Mouse (Mus musculus) thymus, postnatal 25 days (tissue): Measurements from ENCODE around the gene Faim2.

Source experiments
- DNase-seq: peaks from one replicate; pipeline ENCODE4 v3.0.0; 2022

Gene Faim2

GRCm38 (mm10) chr15:99527629-99528353 lies at the start of gene Faim2:
Gene Faim2 (minus strand): TSS chr15:99528165.
- DNase-seq, result no peak

DNA sequence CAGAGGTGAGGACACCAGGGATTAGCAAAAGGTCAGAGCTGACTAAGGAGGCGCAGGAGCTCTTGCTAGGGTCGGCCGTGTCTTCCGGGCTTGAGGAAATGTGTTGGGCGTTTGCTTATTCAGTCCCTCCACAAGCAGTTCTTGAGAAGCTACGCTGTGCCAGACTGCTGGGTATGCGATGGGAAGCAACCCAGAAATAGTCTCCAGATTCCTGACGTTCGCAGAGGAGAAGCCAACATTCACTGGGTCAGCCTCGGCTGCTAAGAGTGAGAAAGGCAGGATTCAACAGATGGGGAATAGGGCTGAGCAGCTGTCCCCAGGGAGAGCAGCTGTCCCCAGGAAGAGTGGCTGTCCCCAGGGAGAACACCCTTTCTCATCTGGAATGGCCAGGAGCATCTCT lies 41.2 kb upstream of the Faim2 start:
- no peak for DNase-seq

GRCm38 (mm10) chr15:99568682-99569081 lies 40.7 kb upstream of the Faim2 start:
- DNase-seq, result no peak

DNA sequence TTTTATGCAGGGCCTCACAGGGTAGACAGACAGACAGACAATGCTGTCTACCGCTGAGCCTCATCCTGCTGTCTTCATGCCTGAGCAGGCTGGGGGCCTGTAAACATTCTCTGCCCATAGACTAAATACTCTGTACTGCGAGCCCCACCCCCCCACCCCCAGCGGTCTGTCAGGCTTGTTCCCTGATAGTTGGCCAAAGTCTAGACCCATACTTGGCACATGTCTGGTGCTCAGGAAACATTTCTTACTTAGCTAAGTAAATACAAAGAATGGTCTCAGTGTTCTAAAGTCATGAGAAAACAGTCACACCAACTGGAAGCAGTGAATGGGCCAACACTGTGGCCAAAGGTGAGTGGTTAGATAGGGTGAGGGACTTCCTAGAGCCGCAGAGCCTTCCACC lies 39.4 kb upstream of the Faim2 start:
- DNase-seq, result no peak

DNA sequence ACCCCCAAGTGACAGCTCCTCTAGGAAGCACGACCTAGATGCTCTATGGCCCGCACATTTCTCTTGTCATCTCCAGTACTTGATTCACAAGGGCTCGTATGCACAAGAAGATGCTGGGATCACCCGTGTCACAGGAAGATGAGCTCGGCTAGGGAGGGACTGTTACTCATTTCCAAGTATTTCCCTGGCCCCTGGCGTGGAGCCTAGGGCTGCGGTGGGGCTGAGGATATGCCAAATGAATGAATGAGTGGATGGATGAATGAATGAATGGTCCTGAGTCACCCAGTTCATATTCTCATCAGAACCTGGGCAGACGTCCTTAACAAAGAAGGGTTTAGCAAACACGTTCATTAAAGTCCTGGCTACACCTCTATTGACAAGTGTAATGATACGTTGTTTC lies 32.3 kb upstream of the Faim2 start:
- DNase-seq, result no peak

GRCm38 (mm10) chr15:99558947-99559346 lies 31.0 kb upstream of the Faim2 start:
- DNase-seq, result no peak

DNA sequence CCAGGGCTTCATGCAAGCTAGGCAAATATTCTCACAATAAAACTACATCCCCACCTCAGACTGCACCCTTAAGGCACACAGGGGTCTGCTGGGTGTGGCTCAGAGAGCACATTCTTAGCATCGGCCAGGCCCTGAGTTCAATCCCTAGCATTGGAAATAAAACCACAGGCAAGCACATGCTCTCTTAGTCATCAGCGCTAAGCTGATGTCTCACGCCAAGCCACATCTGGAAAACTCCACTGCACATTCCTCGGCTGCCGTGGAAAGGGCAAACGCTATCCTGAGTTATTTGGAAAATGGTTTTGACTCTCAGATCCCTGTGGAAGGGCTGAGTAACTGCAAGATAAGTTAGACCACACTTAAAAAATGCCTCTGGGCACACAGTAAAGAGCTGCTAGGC lies 25.8 kb upstream of the Faim2 start:
- no peak for DNase-seq

DNA sequence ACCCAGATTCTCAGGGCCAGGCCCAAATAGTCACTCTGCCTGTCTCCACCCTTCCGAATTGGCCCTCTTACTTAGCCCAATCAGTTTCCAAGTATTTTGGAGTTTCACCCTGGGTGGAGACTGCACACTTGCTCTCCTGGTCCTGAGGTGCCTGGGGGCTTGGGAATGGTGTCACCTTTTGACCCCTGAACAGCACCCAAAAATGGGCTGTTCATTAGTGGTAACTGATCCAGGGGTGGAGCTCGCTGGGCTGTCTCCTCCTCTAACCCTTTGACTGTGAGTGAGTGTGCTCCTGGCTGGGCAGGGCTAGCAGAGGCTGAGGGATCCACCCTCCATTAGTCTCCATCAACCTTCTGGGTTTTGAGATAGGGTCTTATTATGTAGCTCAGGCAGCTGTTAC lies 21.9 kb upstream of the Faim2 start:
- no peak for DNase-seq

DNA sequence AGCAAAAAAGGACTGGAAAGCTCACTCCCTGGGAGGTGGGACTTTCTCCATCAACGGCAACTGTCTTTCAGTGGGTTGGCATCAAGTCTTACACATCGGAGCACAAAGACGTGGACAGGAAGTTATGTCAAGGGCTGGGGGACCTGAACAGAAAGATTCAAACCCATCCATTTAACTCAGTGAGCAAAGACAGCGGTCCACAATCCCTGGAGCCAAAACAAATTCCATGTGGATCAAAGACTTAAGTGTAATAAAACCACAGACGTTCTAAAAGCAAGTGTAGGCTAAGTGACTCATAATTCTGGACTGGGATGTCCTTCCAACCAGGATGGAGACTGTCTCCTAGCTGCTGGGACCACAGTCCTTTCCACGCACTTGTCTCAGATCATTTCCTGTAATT lies 19.8 kb upstream of the Faim2 start:
- DNase-seq, result no peak

DNA sequence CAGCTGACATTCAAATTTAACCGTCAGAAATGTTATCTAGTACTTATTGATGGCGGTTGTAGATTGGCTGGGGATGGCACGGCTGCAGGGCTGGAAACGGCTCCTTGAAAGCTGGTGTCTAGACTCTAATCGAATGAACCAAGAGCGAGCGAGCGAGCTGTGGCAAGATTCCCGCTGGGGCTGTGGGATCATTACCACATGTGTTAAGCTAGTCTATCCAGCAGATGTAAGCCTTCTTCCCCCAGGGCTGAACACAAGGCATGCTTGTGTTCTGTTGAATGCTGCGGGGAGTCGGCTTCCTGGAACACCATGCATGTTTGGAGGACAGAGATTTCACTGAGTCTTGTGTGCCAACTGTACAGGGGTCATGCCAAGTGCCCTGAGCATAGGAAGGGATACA lies 18.6 kb upstream of the Faim2 start:
- DNase-seq, result no peak

DNA sequence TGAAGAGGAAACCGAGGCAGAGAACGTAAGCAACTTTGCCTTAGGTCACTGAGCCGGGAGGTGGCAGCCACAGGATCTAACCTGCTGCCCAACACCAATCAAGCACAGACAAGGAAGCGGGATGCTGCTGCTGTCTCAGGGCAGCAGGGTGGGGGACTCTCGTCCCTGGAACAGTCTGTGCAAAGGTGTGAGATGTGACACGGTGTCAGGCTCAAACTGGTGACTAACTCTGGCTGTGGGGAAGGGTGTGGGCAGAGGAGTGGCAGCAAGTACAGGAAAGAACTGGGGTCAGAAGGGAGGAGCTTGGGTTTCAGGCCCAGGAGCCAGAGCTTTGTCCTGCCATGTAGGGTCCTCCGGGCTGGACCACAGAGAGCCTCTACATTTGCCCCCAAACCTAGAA lies 16.1 kb upstream of the Faim2 start:
- DNase-seq, result no peak

- no peak for DNase-seq
Observed at GRCm38 (mm10) chr15:99539891-99540290, 11.9 kb upstream of the Faim2 start.

DNA sequence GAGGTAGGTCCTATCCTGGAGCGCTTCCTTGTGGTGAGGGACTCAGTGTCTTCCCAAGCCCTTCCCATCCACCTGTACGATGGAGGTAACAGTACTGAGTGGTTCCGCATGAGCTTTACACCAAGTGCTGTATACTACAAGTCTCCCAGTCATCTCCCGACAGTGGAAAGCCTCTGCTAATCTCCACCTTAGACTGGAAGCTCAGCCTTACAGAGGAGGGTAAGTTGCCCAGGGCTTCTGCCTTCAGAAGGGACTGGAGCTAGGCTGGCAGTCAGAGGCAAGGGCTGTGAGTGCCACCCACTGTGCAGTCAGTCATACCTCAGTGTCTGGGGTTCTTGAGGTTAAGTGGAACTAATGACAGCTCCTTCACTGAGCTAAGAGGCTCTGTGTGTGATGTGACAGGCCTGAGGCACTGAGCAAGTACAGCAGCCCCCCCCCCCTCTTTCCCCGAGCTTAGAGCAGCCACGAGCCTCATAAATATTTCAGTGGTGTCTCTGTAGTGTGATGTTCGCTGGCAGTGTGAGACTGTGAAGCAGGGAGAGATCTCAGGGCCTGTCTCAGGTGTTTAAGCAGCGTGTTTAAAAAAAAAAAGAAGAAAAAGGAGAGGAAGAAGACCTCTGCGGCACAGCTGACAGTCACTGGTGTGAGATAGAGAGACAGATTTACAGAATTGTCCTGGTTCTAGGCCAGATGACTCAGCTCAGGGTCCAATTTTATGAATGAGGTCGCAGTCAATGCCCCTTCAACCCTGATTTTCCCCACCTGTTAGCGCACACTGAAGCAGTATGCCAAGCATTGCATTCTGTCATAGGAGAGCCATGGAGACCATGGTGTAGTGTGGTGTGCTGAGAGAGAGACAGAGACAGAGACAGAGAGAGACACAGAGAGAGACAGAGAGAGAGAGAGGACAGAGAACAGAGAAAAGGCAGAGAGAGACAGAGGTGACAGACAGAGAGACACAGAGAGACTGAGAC lies 9.2 kb upstream of the Faim2 start:
- DNase-seq, result no peak

GRCm38 (mm10) chr15:99532023-99532422 lies 4.1 kb upstream of the Faim2 start:
- DNase-seq, result no peak

- peak; percentile 32 for DNase-seq
Observed at GRCm38 (mm10) chr15:99531146-99531545, 3.2 kb upstream of the Faim2 start.

GRCm38 (mm10) chr15:99526681-99527080 lies 1.3 kb downstream of the Faim2 start:
- DNase-seq, result no peak

DNA sequence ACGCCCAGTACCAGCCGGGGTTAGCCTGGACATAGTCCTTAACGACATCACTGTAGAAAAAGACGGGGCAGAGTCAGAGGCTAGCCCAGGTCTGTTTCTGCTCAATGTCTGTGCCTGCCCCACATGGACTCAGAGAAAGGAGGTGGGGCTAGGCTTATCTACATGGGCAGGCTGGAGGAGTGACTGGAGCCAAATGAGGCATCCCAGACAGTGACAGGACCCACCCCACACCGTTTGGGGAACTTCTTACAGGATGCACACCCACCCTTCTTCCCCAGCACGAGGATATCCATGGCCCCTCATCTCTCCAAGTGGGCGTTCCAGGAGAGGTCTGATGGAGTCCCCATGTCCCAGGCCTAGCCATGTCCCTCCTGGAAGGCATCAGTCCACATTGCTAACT lies 7.7 kb downstream of the Faim2 start:
- no peak for DNase-seq

GRCm38 (mm10) chr15:99519626-99520025 lies 8.3 kb downstream of the Faim2 start:
- no peak for DNase-seq

- no peak for DNase-seq
Observed at GRCm38 (mm10) chr15:99517715-99518114, 10.2 kb downstream of the Faim2 start.

GRCm38 (mm10) chr15:99516715-99517114 lies 11.2 kb downstream of the Faim2 start:
- no peak for DNase-seq

GRCm38 (mm10) chr15:99511797-99512525 lies 16.0 kb downstream of the Faim2 start:
- no peak for DNase-seq

- no peak for DNase-seq
Observed at GRCm38 (mm10) chr15:99510621-99511020, 17.3 kb downstream of the Faim2 start.

DNA sequence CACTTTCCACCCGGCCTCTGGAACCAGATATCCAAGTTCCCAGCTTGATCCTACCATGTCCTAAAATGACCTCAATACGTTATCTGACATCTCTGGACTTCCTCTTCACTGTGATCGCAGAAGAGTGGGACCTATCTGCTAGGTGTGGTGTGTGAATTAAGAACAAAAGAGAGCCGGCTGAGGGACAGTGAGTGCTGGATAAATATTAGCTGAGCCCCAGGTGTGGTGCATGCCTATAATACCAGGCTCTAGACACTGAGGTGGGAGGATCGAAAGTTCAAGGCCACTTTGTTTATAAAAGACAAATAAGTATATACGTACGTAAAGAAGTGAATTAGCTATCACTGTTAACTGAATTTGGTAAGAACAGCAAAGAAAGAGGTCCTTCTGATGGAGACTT lies 18.1 kb downstream of the Faim2 start:
- no peak for DNase-seq
